Mouse (Mus musculus) heart, postnatal 0 days (tissue): ENCODE results near the gene Ift122. TPM values are rescaled to one million over a fixed set of nuclear protein-coding genes. Genes with fewer than 3 reads are reported as not detected.

Source experiments
- ATAC-seq: fragments of 200-750 bp; cut with Nextera tagmentation; 2 replicates; pipeline ENCODE4 v1.8.0; 2017; ENCODE audit warnings: low read depth, moderate number of reproducible peaks, moderate library complexity; ENCODE audit not compliant: insufficient read depth
- DNase-seq: peaks from one replicate; pipeline ENCODE4 v3.0.0-alpha.2; 2016; ENCODE audit warnings: low spot score
- H3K27ac ChIP-seq: fragments of 300-500 bp; sonication (generic); 2 replicates; pipeline ENCODE4 v1.5.1; 2014; ENCODE audit warnings: low read depth, mild to moderate bottlenecking
- H3K27me3 ChIP-seq: fragments of 300-500 bp; sonication (generic); 2 replicates; pipeline ENCODE4 v1.6.1; 2014; ENCODE audit warnings: low read length, mixed read lengths; ENCODE audit not compliant: control insufficient read depth, insufficient read depth
- H3K36me3 ChIP-seq: fragments of 300-500 bp; sonication (generic); replicated peaks from 2 replicates; pipeline ENCODE4 v1.6.1; 2014; ENCODE audit warnings: low read length, mixed read lengths; ENCODE audit not compliant: control insufficient read depth, insufficient read depth
- H3K4me1 ChIP-seq: fragments of 300-500 bp; sonication (generic); 2 replicates; pipeline ENCODE4 v1.6.1; 2014; ENCODE audit warnings: antibody characterized with exemption; ENCODE audit not compliant: control insufficient read depth, insufficient read depth
- H3K4me2 ChIP-seq: fragments of 300-500 bp; sonication (generic); 2 replicates; pipeline ENCODE4 v1.6.1; 2014; ENCODE audit warnings: low read depth, mild to moderate bottlenecking, low read length, moderate library complexity
- H3K4me3 ChIP-seq: fragments of 300-500 bp; sonication (generic); 2 replicates; pipeline ENCODE4 v1.5.1; 2014; ENCODE audit warnings: low read depth, low read length
- H3K9ac ChIP-seq: fragments of 300-500 bp; sonication (generic); replicated peaks from 2 replicates; pipeline ENCODE4 v1.6.1; 2014; ENCODE audit warnings: low read depth, low read length, mixed read lengths
- H3K9me3 ChIP-seq: fragments of 300-500 bp; sonication (generic); replicated peaks from 2 replicates; pipeline ENCODE4 v1.6.1; 2016; ENCODE audit warnings: low read length; ENCODE audit not compliant: control insufficient read depth
- CTCF ChIP-seq: IDR thresholded peaks from 2 replicates; pipeline ENCODE4 v1.5.1; 2016; ENCODE audit warnings: antibody characterized with exemption, control low read depth, low read depth
- EP300 ChIP-seq: IDR thresholded peaks from 2 replicates; pipeline ENCODE4 v1.6.1; 2016; ENCODE audit warnings: antibody characterized with exemption, low read depth
- WGBS: fragments of 180-500 bp; shearing (Covaris S2); extraction: QIAGEN DNeasy Blood & Tissue Kit; methylation state at CpG from one replicate; pipeline ENCODE4 v1.1.7; 2014; 5-methylcytosine and 5-hydroxymethylcytosine counted together
- polyA plus RNA-seq: library from polyadenylated mRNA; unstranded; fragments of >200 nt; fragmentation: Nextera tagmentation; extraction: Ambion mirVana; gene quantifications from 2 replicates; pipeline ENCODE4 v1.2.1, GENCODE M21; 2015
- total RNA-seq: library from RNA; depleted of rRNA; stranded (reverse); fragments of >200 nt; gene quantifications from 2 replicates; pipeline ENCODE4 v1.2.3, GENCODE M21; 2014; ENCODE audit warnings: low replicate concordance

Gene Ift122
- total and polyA plus RNA-seq, 2 experiments from 2014 or later, result 13.5 to 25.8 TPM

GRCm38 (mm10) chr6:115956922-115957601 lies 103.8 kb downstream of the Ift122 start:
- H3K36me3 ChIP-seq, result peaks cover 34% of the 10 kb centered on the region
- TF ChIP-seq EP300, result no peak
- no peak; the same call in 1 of the 2 replicates for TF ChIP-seq CTCF
- H3K9ac ChIP-seq, result no peak overlapping the region
- no peaks in the 10 kb centered on the region for H3K9me3 ChIP-seq
- peaks cover 43% of the 10 kb centered on the region for H3K4me1 ChIP-seq
- 27% methylated on average over 16 of the region's 16 CpGs for WGBS
- peak; percentile 84 for DNase-seq
- ATAC-seq, result peak; percentile 61
- H3K27ac ChIP-seq, result peak overlapping the region; percentile 75
- no peak overlapping the region for H3K4me2 ChIP-seq
- H3K27me3 ChIP-seq, result no peaks in the 10 kb centered on the region
- H3K4me3 ChIP-seq, result no peak overlapping the region

GRCm38 (mm10) chr6:115957681-115958080 lies 104.4 kb downstream of the Ift122 start:
- no peak overlapping the region for H3K4me2 ChIP-seq
- WGBS, result 62% methylated on average over 6 of the region's 6 CpGs
- DNase-seq (no peak), ATAC-seq (no peak)
- H3K27me3 ChIP-seq, result no peaks in the 10 kb centered on the region
- no peak overlapping the region for H3K4me3 ChIP-seq
- no peaks in the 10 kb centered on the region for H3K9me3 ChIP-seq
- peaks cover 48% of the 10 kb centered on the region for H3K4me1 ChIP-seq
- H3K27ac ChIP-seq, result peak overlapping the region; percentile 75; the same call in 1 of the 2 replicates
- peaks cover 40% of the 10 kb centered on the region for H3K36me3 ChIP-seq
- no peak overlapping the region for H3K9ac ChIP-seq
- TF ChIP-seq CTCF (no peak), EP300 (no peak)

GRCm38 (mm10) chr6:115958445-115958844 lies 105.2 kb downstream of the Ift122 start:
- no peak overlapping the region for H3K9ac ChIP-seq
- H3K4me1 ChIP-seq, result peaks cover 51% of the 10 kb centered on the region
- H3K36me3 ChIP-seq, result peaks cover 47% of the 10 kb centered on the region
- WGBS, result 94% methylated on average over 9 of the region's 9 CpGs
- no peaks in the 10 kb centered on the region for H3K27me3 ChIP-seq
- H3K4me3 ChIP-seq, result no peak overlapping the region
- no peak for TF ChIP-seq CTCF
- no peak for TF ChIP-seq EP300
- H3K4me2 ChIP-seq, result no peak overlapping the region
- DNase-seq (no peak), ATAC-seq (no peak)
- H3K9me3 ChIP-seq, result no peaks in the 10 kb centered on the region
- no peak overlapping the region; the same call in 1 of the 2 replicates for H3K27ac ChIP-seq

- no peak overlapping the region for H3K4me2 ChIP-seq
- DNase-seq (peak; percentile 61), ATAC-seq (peak; percentile 49)
- no peak overlapping the region for H3K4me3 ChIP-seq
- H3K9me3 ChIP-seq, result no peaks in the 10 kb centered on the region
- H3K36me3 ChIP-seq, result peaks cover 55% of the 10 kb centered on the region
- TF ChIP-seq CTCF, result no peak
- TF ChIP-seq EP300, result peak; percentile 82; the same call in 1 of the 2 replicates
- H3K9ac ChIP-seq, result peak overlapping the region; percentile 48
- H3K27ac ChIP-seq, result peak overlapping the region; percentile 67
- WGBS, result 31% methylated on average over 7 of the region's 7 CpGs
- no peaks in the 10 kb centered on the region for H3K27me3 ChIP-seq
- peaks cover 47% of the 10 kb centered on the region for H3K4me1 ChIP-seq
These were observed 106.0 kb downstream of the Ift122 start for GRCm38 (mm10) chr6:115959151-115959691.

GRCm38 (mm10) chr6:115960322-115960721 lies 107.1 kb downstream of the Ift122 start:
- DNase-seq (no peak), ATAC-seq (no peak)
- Histone ChIP-seq H3K9me3 (no peaks in the 10 kb centered on the region), H3K27ac (no peak overlapping the region), H3K4me3 (no peak overlapping the region), H3K9ac (no peak overlapping the region), H3K4me1 (peaks cover 40% of the 10 kb centered on the region), H3K4me2 (no peak overlapping the region), H3K27me3 (no peaks in the 10 kb centered on the region), H3K36me3 (peaks cover 55% of the 10 kb centered on the region)
- TF ChIP-seq CTCF (no peak), EP300 (no peak)
- 85% methylated on average over 19 of the region's 19 CpGs for WGBS

GRCm38 (mm10) chr6:115961743-115962142 lies 108.5 kb downstream of the Ift122 start:
- no peak for ATAC-seq
- Histone ChIP-seq H3K9ac (no peak overlapping the region), H3K9me3 (no peaks in the 10 kb centered on the region), H3K4me3 (no peak overlapping the region), H3K27ac (no peak overlapping the region), H3K4me1 (peaks cover 40% of the 10 kb centered on the region), H3K27me3 (no peaks in the 10 kb centered on the region), H3K4me2 (no peak overlapping the region), H3K36me3 (peaks cover 63% of the 10 kb centered on the region)
- DNase-seq, result no peak
- 79% methylated on average over 3 of the region's 3 CpGs for WGBS
- TF ChIP-seq EP300 (no peak), CTCF (no peak)
